Mouse (Mus musculus): ENCODE results near the gene Ric8a. TPM values are rescaled to one million over a fixed set of nuclear protein-coding genes. Genes with fewer than 3 reads are reported as not detected.

Ric8a gene
- total RNA-seq, 1 experiment: 60.5 TPM

DNA sequence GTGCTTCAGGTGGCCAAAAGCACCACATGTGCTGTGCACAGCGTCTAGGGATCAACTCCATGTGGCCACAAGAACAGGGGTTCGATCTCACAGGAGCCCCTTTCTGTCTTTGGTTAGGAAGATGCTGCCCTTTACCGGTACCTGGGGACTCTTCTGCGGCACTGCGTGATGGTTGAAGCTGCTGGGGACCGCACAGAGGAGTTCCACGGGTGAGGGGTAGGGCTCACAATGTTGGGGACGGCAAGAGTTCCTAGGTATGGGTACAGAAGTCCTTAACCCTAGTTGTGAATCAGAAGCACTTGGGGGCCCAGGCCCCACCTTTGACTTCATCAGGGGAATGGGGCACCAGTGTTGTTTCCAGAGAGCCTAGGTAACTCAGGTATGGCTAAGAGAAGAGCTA is 2.0 kb downstream of the Ric8a start:
- no peak for DNase-seq (ENCODE audit: low read depth, low spot score)
- TF ChIP-seq ZC3H11A (IDR thresholded peaks at IDR 0.05; ENCODE audit: borderline replicate concordance, low read depth, low read length) (no peak), HCFC1 (IDR thresholded peaks at IDR 0.05; ENCODE audit: borderline replicate concordance, insufficient read depth, low read length) (no peak), CHD2 (IDR thresholded peaks at IDR 0.05; ENCODE audit: low read depth, low read length) (no peak), ZNF384 (IDR thresholded peaks at IDR 0.05; ENCODE audit: low read depth, low read length) (no peak), MAFK (IDR thresholded peaks at IDR 0.05; ENCODE audit: insufficient read depth, low read depth, low read length) (no peak)
- Histone ChIP-seq H3K4me3 (ENCODE audit: insufficient read depth in 1 of 2, low read depth in 1 of 2, low read length in 2 of 2, poor library complexity in 1 of 2, severe bottlenecking in 1 of 2) (peak overlapping the region in 1 of 2 experiments; percentile 83; a peak in 2 of 4 replicates), H3K9me3 (ENCODE audit: control insufficient read depth, insufficient read depth, low read depth, low read length) (no peaks in the 10 kb centered on the region), H3K4me1 (ENCODE audit: control insufficient read depth in 2 of 2, insufficient read depth in 2 of 2, low read length in 2 of 2, poor library complexity in 1 of 2) (peaks cover 6 to 20% of the 10 kb centered on the region in 2 experiments; a peak in 2 of 4 replicates), H3K36me3 (ENCODE audit: control insufficient read depth, insufficient read depth, low read length, poor library complexity, severe bottlenecking) (peaks cover 56% of the 10 kb centered on the region), H3K9ac (ENCODE audit: insufficient read depth, low read depth, low read length, poor library complexity, severe bottlenecking) (no peak overlapping the region), H3K27ac (ENCODE audit: insufficient read depth, low read depth, low read length, poor library complexity, severe bottlenecking) (no peak overlapping the region)
- in situ Hi-C loops (cut with MboI; ENCODE audit: low sequenced_read_pairs in 2 of 2, unreplicated experiment in 2 of 2): no loop called here

DNA sequence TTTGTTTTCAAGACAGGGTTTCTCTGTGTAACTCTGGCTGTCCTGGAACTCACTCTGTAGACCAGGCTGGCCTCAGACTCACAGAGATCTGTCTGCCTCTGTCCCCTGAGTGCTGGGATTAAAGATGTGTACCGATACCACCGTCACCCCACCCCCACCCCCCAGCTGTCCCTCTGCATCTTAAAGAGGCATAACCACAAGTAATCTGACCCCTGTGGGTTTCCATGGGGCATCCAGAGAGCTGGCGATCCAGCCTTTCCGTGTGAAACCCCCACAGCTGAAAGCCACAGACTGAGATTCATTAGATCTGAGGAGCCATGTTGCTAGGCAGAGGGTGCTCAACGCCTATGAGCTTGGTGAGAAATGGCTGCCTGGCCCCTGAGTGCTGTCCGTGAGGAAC is 3.2 kb downstream of the Ric8a start:
- H3K27ac ChIP-seq (ENCODE audit: insufficient read depth, low read depth, low read length, poor library complexity, severe bottlenecking): no peak overlapping the region
- peaks cover 5 to 15% of the 10 kb centered on the region in 2 experiments; a peak in 2 of 4 replicates for H3K4me1 ChIP-seq (ENCODE audit: control insufficient read depth in 2 of 2, insufficient read depth in 2 of 2, low read length in 2 of 2, poor library complexity in 1 of 2)
- TF ChIP-seq CHD2 (IDR thresholded peaks at IDR 0.05; ENCODE audit: low read depth, low read length) (no peak), HCFC1 (IDR thresholded peaks at IDR 0.05; ENCODE audit: borderline replicate concordance, insufficient read depth, low read length) (no peak)
- no peak overlapping the region for H3K4me3 ChIP-seq (ENCODE audit: insufficient read depth in 1 of 2, low read depth in 1 of 2, low read length in 2 of 2, poor library complexity in 1 of 2, severe bottlenecking in 1 of 2)
- H3K9me3 ChIP-seq (ENCODE audit: control insufficient read depth, insufficient read depth, low read depth, low read length): no peaks in the 10 kb centered on the region
- no peak overlapping the region for H3K9ac ChIP-seq (ENCODE audit: insufficient read depth, low read depth, low read length, poor library complexity, severe bottlenecking)
- DNase-seq (ENCODE audit: low read depth, low spot score): no peak
- H3K36me3 ChIP-seq (ENCODE audit: control insufficient read depth, insufficient read depth, low read length, poor library complexity, severe bottlenecking): peaks cover 55% of the 10 kb centered on the region
- in situ Hi-C loops (cut with MboI; ENCODE audit: low sequenced_read_pairs in 2 of 2, unreplicated experiment in 2 of 2): no loop called here

DNA sequence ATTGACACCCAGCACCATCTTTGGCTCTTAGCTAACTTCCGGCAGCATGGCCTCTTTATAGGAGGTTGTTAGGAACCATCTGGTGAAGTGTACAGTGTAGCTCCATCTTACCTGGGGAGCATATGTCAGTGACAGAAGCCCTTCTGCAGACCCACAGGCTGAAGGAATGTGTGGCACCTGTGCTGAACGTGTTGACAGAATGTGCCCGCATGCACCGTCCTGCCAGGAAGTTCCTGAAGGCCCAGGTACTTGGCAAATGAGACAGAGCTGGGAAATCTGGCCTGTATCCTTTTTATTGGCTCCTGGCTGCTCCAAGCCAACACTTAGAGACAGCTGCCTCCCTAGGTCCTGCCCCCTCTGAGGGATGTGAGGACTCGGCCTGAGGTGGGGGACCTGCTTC is 4.0 kb downstream of the Ric8a start:
- no peak for TF ChIP-seq CHD2 (IDR thresholded peaks at IDR 0.05; ENCODE audit: low read depth, low read length)
- no peak for TF ChIP-seq ZC3H11A (IDR thresholded peaks at IDR 0.05; ENCODE audit: borderline replicate concordance, low read depth, low read length)
- no peak for TF ChIP-seq ZNF384 (IDR thresholded peaks at IDR 0.05; ENCODE audit: low read depth, low read length)
- TF ChIP-seq HCFC1 (IDR thresholded peaks at IDR 0.05; ENCODE audit: borderline replicate concordance, insufficient read depth, low read length): no peak
- TF ChIP-seq MAFK (IDR thresholded peaks at IDR 0.05; ENCODE audit: insufficient read depth, low read depth, low read length): no peak
- Histone ChIP-seq H3K9ac (ENCODE audit: insufficient read depth, low read depth, low read length, poor library complexity, severe bottlenecking) (no peak overlapping the region), H3K36me3 (ENCODE audit: control insufficient read depth, insufficient read depth, low read length, poor library complexity, severe bottlenecking) (peaks cover 56% of the 10 kb centered on the region), H3K27ac (ENCODE audit: insufficient read depth, low read depth, low read length, poor library complexity, severe bottlenecking) (no peak overlapping the region), H3K9me3 (ENCODE audit: control insufficient read depth, insufficient read depth, low read depth, low read length) (no peaks in the 10 kb centered on the region), H3K4me1 (ENCODE audit: control insufficient read depth in 2 of 2, insufficient read depth in 2 of 2, low read length in 2 of 2, poor library complexity in 1 of 2) (peaks cover 3 to 13% of the 10 kb centered on the region in 2 experiments; a peak in 2 of 4 replicates), H3K4me3 (ENCODE audit: insufficient read depth in 1 of 2, low read depth in 1 of 2, low read length in 2 of 2, poor library complexity in 1 of 2, severe bottlenecking in 1 of 2) (no peak overlapping the region)
- no peak for DNase-seq (ENCODE audit: low read depth, low spot score)
- in situ Hi-C loops (cut with MboI; ENCODE audit: low sequenced_read_pairs in 2 of 2, unreplicated experiment in 2 of 2): no loop called here

DNA sequence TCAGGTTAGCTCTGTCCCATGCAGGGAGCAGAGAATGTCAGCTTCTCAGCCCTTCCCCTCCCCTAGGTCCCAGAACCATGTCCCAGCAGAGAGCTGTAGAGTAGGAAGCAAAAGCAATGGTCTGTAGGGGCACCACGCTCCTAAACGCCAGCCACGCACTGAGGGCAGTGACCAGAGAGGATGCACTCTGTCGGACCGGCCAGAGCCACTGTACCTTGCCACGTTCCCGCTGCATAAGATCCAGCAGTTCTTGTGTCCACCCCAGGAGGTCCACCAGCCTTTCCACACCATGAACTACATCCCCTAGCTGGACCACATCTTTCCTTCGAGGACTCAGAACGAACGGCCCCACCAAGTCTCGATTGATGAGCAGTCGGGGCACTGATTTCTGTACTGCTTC is 8.0 kb downstream of the Ric8a start:
- in situ Hi-C loops (cut with MboI; ENCODE audit: low sequenced_read_pairs in 2 of 2, unreplicated experiment in 2 of 2): no loop called here
- TF ChIP-seq ZC3H11A (IDR thresholded peaks at IDR 0.05; ENCODE audit: borderline replicate concordance, low read depth, low read length): no peak
- no peak overlapping the region for H3K27ac ChIP-seq (ENCODE audit: insufficient read depth, low read depth, low read length, poor library complexity, severe bottlenecking)
- no peak overlapping the region for H3K9ac ChIP-seq (ENCODE audit: insufficient read depth, low read depth, low read length, poor library complexity, severe bottlenecking)
- H3K9me3 ChIP-seq (ENCODE audit: control insufficient read depth, insufficient read depth, low read depth, low read length): no peaks in the 10 kb centered on the region
- H3K4me1 ChIP-seq (ENCODE audit: control insufficient read depth in 2 of 2, insufficient read depth in 2 of 2, low read length in 2 of 2, poor library complexity in 1 of 2): no peaks in the 10 kb centered on the region
- H3K4me3 ChIP-seq (ENCODE audit: insufficient read depth in 1 of 2, low read depth in 1 of 2, low read length in 2 of 2, poor library complexity in 1 of 2, severe bottlenecking in 1 of 2): no peak overlapping the region
- no peak for DNase-seq (ENCODE audit: low read depth, low spot score)
- H3K36me3 ChIP-seq (ENCODE audit: control insufficient read depth, insufficient read depth, low read length, poor library complexity, severe bottlenecking): peaks cover 51% of the 10 kb centered on the region

DNA sequence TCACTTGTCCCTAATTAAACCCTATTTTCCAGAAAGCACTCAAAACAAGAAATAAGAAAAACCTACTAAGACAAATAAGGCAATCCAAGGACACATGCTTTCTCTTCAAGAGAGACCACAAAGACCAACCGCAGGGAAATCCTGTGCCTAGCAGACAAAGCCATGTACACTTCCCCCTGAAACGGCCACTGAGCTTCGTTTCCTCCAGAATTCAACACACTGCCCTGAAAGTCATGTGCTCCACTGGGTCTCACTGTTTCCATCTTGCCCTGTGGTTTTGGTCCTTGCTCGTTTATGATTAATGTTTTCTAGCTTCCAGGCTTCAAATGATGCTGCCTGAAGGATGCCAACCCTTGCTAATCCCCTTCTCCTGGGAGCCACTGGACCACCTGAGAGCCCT is 17.5 kb downstream of the Ric8a start:
- H3K4me3 ChIP-seq (ENCODE audit: insufficient read depth in 1 of 2, low read depth in 1 of 2, low read length in 2 of 2, poor library complexity in 1 of 2, severe bottlenecking in 1 of 2): no peak overlapping the region
- peaks cover 34% of the 10 kb centered on the region for H3K36me3 ChIP-seq (ENCODE audit: control insufficient read depth, insufficient read depth, low read length, poor library complexity, severe bottlenecking)
- no peak overlapping the region for H3K27ac ChIP-seq (ENCODE audit: insufficient read depth, low read depth, low read length, poor library complexity, severe bottlenecking)
- H3K9ac ChIP-seq (ENCODE audit: insufficient read depth, low read depth, low read length, poor library complexity, severe bottlenecking): no peak overlapping the region
- no peaks in the 10 kb centered on the region for H3K9me3 ChIP-seq (ENCODE audit: control insufficient read depth, insufficient read depth, low read depth, low read length)
- TF ChIP-seq MAFK (IDR thresholded peaks at IDR 0.05; ENCODE audit: insufficient read depth, low read depth, low read length) (no peak), HCFC1 (IDR thresholded peaks at IDR 0.05; ENCODE audit: borderline replicate concordance, insufficient read depth, low read length) (no peak), CHD2 (IDR thresholded peaks at IDR 0.05; ENCODE audit: low read depth, low read length) (no peak), ZNF384 (IDR thresholded peaks at IDR 0.05; ENCODE audit: low read depth, low read length) (no peak), ZC3H11A (IDR thresholded peaks at IDR 0.05; ENCODE audit: borderline replicate concordance, low read depth, low read length) (no peak)
- in situ Hi-C loops (cut with MboI; ENCODE audit: low sequenced_read_pairs in 2 of 2, unreplicated experiment in 2 of 2): no loop called here
- H3K4me1 ChIP-seq (ENCODE audit: control insufficient read depth in 2 of 2, insufficient read depth in 2 of 2, low read length in 2 of 2, poor library complexity in 1 of 2): no peaks in the 10 kb centered on the region
- no peak for DNase-seq (ENCODE audit: low read depth, low spot score)
